Mouse (Mus musculus): ENCODE measurements around the gene Mesp1. TPM values are rescaled to one million over a fixed set of nuclear protein-coding genes. Genes with fewer than 3 reads are reported as not detected.
A peak's percentile ranks its signal among the peaks of the same experiment; 100 is the strongest.
"Not testable (repeated sequence)": the region's sequence is repeated elsewhere in the genome, so short reads cannot be mapped to it uniquely, and the experiment has no call there.

Mesp1 gene
- total RNA-seq, 2 experiments from 2014 or later, result 0.28 to 0.34 TPM

- intact Hi-C loops (cut with DNase I), result loop anchor here (1.0 kb wide), 1 partner anchor 116 kb away; no protein-coding TSS in a partner anchor
- DNase-seq (ENCODE audit: low spot score in 2 of 2), result no peak
These were observed 5.0 kb upstream of the Mesp1 start for GRCm38 (mm10) chr7:79798606-79799005.

DNA sequence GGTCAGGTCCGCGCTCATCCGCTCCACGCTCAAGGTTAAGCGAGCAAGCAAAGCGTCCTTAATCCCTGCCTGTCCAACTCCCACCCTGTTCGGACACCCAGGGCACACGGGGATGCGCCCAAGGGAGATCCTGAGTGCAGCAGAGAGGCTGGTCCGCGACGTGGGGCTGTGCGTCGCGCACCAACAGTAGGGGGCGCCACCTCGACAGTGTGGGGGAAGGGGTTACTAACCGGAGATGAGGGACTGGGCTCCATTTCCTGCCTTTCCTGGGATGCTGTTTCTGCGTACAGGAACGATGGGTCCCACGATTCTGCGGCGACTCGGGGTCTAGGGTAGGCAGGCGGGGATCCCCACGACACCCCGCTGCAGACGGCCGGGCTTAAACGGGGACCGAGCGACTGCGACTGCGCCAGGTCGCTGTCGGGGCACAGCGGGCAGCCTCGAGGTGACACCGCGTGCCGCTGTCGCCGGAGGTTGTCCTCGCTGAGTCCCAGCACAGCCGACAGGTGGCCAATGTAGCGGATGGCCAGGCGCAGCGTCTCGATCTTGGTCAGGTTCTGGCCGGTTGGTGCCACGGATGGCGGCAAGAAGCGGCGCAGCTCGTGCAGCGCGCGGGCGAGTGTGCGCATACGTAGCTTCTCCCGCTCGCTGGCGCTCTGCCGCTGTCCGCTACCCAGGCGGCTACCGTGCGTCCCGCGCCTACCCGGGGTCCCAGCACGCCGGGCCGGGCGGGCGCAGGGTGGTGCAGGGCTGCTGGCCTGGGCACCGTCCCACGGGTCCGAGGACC is 760 bp downstream of the Mesp1 start:
- DNase-seq (ENCODE audit: low spot score in 2 of 2), result no peak
- intact Hi-C loops (cut with DNase I), result no loop called here

GRCm38 (mm10) chr7:79789812-79790211 is 3.8 kb downstream of the Mesp1 start:
- not testable (repeated sequence) for DNase-seq (ENCODE audit: low spot score in 2 of 2)
- intact Hi-C loops (cut with DNase I), result loop anchor here (5.0 kb wide), 1 partner anchor 178 kb away; no protein-coding TSS in a partner anchor

- DNase-seq (ENCODE audit: low spot score in 2 of 2), result peak; percentile 70 to 77
- intact Hi-C loops (cut with DNase I), result loop anchor here (5.0 kb wide), 1 partner anchor 174 kb away; no protein-coding TSS in a partner anchor
These were observed 7.3 kb downstream of the Mesp1 start for GRCm38 (mm10) chr7:79786295-79786694.

- intact Hi-C loops (cut with DNase I), result loop anchor here (5.0 kb wide), 1 partner anchor 300 kb away; no protein-coding TSS in a partner anchor
- DNase-seq (ENCODE audit: low spot score in 2 of 2), result no peak
These were observed 11.1 kb downstream of the Mesp1 start for GRCm38 (mm10) chr7:79782516-79782855.

DNA sequence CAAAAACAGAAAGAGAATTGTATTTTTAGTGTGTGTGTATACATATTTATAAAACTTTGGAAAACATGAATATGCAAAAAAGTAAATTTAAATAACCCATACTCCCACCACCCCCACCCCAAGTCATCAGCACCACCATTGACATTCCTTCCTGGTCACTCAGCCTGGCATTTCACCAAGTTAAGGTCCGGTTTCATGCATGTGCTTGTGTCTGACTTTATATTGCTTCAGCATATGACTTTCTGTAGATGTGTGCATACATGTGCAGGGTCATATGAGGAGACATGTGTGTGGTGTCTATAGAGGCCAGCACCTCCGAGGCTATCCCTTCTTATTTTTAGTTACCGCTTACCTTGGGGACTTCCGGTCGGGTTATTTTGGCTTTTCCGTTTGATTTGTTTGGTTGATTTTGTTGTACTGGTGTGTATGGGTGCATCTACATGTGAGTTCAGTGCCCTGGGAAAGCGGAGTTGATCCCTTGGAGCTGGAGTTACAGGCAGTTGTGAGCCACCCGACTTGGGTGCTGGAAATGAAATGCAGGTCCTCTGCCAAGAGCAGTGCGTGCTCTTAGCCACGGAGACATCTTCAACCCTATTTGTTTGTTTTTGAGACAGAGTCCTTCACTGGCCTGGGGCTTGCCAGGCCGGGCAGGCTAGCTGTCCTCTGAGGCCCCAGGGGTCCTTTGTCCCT is 11.6 kb downstream of the Mesp1 start:
- intact Hi-C loops (cut with DNase I), result loop anchor here (5.0 kb wide), 1 partner anchor 300 kb away; no protein-coding TSS in a partner anchor
- no peak for DNase-seq (ENCODE audit: low spot score in 2 of 2)

GRCm38 (mm10) chr7:79780647-79781626 is 12.7 kb downstream of the Mesp1 start:
- intact Hi-C loops (cut with DNase I), result loop anchor here (5.0 kb wide), 1 partner anchor 299 kb away; no protein-coding TSS in a partner anchor
- DNase-seq (ENCODE audit: low spot score in 2 of 2), result peak; percentile 68 to 76

GRCm38 (mm10) chr7:79771561-79772512 is 21.8 kb downstream of the Mesp1 start:
- peak; percentile 17 to 75 for DNase-seq (ENCODE audit: low spot score in 2 of 2)
- intact Hi-C loops (cut with DNase I), result no loop called here

DNA sequence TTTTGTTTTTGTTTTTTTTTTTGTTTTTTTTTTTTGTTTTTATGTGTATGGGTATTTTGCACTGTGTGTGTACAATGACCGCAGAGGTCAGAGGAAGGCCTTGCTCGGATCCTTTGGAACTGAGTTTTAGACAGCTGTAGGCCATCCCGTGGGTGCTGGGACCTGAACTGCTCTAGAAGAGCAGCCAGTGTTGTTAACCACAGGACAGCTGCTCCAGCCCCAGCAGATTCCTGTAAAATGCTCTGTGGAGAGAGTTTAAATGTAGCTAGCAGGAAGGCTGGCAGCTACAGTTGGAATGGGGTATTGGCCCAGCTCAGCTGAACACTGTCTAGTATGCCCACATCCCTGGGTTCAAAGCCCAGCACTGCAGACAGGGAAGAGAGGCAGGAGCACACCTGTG is 23.9 kb downstream of the Mesp1 start:
- no peak for DNase-seq (ENCODE audit: low spot score in 2 of 2)
- intact Hi-C loops (cut with DNase I), result no loop called here

DNA sequence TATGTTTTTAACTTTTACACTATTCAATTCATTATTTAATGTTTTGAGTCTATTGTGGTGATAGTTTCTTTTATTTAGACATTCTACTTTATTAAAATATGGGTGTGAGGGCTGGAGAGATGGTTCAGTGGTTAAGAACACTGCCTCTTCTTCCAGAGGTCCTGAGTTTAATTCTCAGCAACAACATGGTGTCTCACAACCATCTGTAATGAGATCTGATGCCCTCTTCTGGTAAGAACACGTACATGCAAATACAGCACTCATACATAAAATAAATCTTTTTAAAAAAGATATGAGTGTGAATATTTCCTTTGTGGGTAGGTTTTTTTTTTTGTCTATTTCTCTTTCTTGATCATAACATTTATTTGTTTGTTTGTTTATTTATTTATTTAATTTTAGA is 27.6 kb downstream of the Mesp1 start:
- intact Hi-C loops (cut with DNase I), result no loop called here
- DNase-seq (ENCODE audit: low spot score in 2 of 2), result no peak

DNA sequence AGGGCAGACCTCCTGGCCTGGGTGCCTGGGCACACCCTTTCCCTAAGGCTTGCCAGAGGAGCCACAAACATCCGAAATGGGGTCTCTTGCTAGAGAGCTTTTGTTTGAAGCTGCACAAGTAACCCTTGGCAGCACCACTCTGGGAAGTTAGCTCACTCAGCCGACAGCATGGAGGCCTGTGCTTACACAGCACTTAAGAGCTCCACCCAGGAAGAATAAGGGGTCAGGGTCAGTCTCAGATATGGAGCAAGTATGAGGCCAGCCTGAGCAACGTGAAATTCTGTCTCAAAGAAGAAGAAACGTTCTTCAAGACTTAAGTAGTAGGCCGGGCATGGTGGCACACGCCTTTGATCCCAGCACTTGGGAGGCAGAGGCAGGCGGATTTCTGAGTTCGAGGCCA is 31.5 kb downstream of the Mesp1 start:
- intact Hi-C loops (cut with DNase I), result no loop called here
- no peak for DNase-seq (ENCODE audit: low spot score in 2 of 2)

DNA sequence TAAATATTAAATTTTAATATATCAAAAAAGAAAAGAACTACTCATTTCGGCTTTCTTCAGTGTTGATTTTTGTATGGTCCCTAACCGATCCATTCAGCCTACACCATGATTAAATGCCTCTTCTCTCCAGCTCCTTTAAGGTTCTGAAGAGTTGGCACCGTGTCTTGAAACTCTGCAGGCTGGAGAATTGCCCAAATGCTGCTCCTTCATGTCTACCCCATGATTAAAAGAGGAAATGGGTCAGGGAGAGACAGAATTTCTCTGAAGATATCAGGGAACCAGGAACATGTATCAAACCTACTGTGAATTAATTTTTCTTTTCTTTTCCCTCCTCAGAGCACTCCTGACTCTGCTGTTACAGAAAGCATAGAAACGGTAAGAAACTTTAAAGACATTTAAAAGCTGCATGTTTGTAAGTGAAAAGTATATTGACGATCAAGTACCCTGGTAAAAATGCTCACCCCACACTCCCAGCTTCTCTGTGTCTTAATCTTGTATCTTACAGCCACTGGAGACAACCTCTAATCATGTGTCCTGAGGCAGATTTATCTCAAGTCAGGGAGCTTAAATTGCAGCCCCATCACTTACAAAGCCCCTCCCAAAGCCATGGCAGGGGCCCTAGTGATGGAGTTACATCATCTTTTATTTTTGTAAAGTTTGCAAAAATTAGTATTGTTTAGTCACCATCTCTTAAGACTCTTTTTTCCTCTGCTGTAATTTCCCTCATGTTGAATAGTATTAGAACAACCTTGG is 32.3 kb downstream of the Mesp1 start:
- intact Hi-C loops (cut with DNase I), result no loop called here
- no peak for DNase-seq (ENCODE audit: low spot score in 2 of 2)

DNA sequence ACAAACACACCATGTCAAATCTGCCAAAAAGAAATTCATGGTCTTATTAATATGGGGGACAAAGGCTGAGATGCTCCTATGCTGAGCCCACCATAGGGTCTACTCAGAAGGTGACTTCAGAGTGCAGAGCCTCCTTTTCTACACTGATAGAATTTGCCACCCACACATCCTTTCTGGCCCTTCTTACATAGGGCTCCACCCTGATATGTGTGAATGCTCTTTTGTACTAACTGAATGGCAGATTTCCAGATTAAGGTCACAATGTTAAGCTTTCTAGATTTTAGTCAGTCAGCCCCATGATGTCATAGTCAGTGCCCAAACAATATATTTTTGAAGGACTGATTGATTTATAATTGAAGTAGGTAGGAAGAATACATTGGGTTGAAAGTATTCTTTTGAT is 33.8 kb downstream of the Mesp1 start:
- intact Hi-C loops (cut with DNase I), result no loop called here
- DNase-seq (ENCODE audit: low spot score in 2 of 2), result no peak

GRCm38 (mm10) chr7:79758176-79758575 is 35.4 kb downstream of the Mesp1 start:
- DNase-seq (ENCODE audit: low spot score in 2 of 2), result no peak
- intact Hi-C loops (cut with DNase I), result no loop called here

- no peak for DNase-seq (ENCODE audit: low spot score in 2 of 2)
- intact Hi-C loops (cut with DNase I), result no loop called here
These were observed 37.3 kb downstream of the Mesp1 start for GRCm38 (mm10) chr7:79756334-79756733.

DNA sequence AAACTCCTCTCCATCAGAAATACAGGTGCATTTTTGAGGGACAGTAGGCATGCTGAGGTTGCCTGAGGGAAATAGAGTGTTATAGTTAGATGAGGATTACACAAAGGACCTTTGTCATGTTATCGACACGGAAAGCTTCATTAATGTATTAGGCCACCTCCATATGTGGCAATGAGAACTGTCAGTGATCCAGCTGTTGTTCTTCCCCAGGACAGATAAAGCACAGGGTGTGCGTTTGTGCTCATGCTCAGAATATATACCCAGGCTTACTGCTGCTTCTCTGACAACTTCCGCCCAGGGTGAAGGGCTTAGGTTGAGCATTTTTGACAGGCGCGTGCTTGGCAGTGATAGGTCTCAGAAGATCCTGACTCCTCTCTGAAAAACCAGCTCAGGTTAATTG is 44.1 kb downstream of the Mesp1 start:
- intact Hi-C loops (cut with DNase I), result no loop called here
- no peak for DNase-seq (ENCODE audit: low spot score in 2 of 2)

GRCm38 (mm10) chr7:79747659-79748058 is 45.9 kb downstream of the Mesp1 start:
- intact Hi-C loops (cut with DNase I), result no loop called here
- no peak for DNase-seq (ENCODE audit: low spot score in 2 of 2)

DNA sequence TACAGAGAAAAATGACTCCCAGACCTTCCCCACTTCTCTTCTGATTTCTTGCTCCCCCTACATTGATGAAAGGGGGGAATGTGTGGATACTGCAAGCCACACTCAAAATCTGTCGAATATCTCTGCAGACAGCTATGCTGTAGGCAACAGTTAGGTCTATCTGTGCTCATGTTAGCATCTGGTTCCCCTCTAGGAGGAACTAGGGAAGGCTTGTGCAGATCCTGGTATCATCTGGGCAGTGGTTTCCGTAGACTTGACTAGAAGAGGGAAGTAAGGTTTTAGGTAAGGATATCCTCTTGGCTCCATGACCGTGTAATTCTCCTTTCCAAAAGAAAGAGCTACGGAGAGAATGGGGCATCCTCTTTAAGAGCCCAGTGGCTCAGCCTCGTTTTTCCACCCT is 49.0 kb downstream of the Mesp1 start:
- intact Hi-C loops (cut with DNase I), result no loop called here

More for the DNA sequence above, 49.0 kb downstream of the Mesp1 start:
- no peak for DNase-seq (ENCODE audit: low spot score in 2 of 2)

Data from left cerebral cortex, postnatal 25 days (tissue).